Mouse (Mus musculus) left cerebral cortex, postnatal 10 days (tissue): Measurements from ENCODE around the gene Zfyve21. TPM values are rescaled to one million over a fixed set of nuclear protein-coding genes. Genes with fewer than 3 reads are reported as not detected.
A peak's percentile ranks its signal among the peaks of the same experiment; 100 is the strongest.

Experiments
- DNase-seq, 2 experiments: peaks; one replicate each; pipeline ENCODE4 v3.0.0; 2021 to 2022; ENCODE audit warnings: low spot score in 2 of 2, mixed read lengths in 1 of 2; ENCODE audit errors: extremely low spot score in 1 of 2
- intact Hi-C: fragments of 180-260 bp; cut with DNase I; formaldehyde crosslinking; loops from one replicate; pipeline ENCODE4 v1.15.1; 2025
- total RNA-seq, 2 experiments: library from RNA; stranded (reverse); gene quantifications; 2 replicates each; pipeline ENCODE4 v1.2.3; 2021

Zfyve21 gene
- 10 to 100 TPM; 14.9 to 19.2 TPM for total RNA-seq

GRCm38 (mm10) chr12:111813766-111814617, at the start of gene Zfyve21, which contains the start of gene Xrcc3:
Gene Zfyve21 (plus strand): TSS chr12:111814170.
Gene Xrcc3 (minus strand): TSS chr12:111813873.
- peak; percentile 99 for DNase-seq
- intact Hi-C loops: no loop called here

DNA sequence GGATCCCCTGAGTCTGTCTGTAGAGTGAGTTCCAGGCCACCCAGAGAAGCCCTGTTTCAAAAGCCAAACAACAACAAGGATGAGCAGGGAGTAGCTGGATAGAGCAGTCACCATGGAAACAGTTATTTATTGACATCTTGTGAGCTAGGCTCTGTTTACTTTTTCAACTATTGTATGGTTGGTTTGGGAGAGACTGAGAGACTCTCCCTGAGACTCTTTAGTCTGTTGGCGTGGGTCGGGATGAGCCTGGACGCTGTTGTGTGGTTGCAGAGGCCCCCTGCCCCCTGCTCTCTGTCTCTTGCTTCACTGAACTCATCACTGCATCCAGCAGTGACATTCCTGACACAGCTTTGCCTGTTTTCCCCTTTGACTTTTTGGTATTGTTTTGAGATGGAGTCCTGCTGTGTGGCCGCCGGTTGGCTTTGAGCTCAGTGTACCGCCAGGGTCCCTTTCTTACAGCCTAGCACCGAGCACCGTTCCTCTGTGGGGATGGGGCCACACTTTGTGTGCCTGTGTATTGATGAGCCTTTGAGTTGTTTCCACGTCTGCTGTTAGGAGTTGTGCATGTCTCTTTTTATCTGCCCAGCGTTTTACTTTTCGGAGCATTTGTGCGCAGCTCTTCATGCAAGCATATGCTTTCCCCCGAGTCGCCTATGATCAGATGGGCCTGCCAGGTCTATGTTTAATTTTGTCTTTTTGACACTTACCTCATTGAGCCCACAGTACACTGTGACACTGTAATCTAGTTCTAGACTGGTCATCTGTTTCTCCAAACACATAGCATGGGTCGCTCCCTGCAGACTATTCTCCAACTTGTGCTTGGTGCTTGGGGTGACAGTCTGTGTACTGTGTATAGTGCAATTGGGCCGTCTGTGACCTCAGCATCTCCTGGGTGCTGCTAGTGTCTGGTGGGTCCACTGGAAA, 47.4 kb upstream of the Zfyve21 start:
- no peak for DNase-seq
- intact Hi-C loops: no loop called here

DNA sequence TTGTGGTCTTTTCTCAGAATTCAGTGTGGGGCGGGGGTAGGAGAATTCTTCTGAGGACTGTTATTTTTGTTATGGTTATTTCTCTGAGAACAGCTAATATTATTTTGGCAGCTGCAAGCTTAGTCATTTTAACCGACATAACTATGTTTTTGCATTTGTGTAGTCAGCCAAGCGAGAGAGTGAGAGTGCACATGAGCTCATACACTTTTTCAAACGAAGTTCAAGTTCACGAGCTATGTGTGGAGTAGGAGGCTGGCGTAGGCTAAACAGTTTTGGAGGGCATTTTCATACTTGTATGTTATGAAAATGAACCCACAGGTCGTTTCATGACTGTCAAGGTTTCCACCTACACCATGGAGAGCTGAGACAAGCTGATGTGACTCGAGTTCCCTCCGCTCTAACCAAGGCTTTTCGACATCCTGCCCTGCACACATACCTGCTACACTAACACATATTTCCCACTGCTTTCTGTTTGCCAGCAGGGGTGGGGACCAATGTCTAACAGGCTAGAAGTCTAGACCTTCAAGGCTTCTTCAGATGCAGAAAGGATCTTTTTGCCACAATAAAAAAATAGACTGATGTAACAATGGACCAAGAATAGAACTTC, 45.5 kb upstream of the Zfyve21 start:
- no peak for DNase-seq
- intact Hi-C loops: no loop called here

GRCm38 (mm10) chr12:111769306-111769705, 44.7 kb upstream of the Zfyve21 start:
- DNase-seq: peak in 1 of 2 experiments; percentile 89
- intact Hi-C loops: no loop called here

- DNase-seq: no peak
- intact Hi-C loops: no loop called here
Observed at GRCm38 (mm10) chr12:111769816-111770577, 44.0 kb upstream of the Zfyve21 start.

- intact Hi-C loops: no loop called here
- DNase-seq: no peak
Observed at GRCm38 (mm10) chr12:111770651-111771050, 43.3 kb upstream of the Zfyve21 start.

- intact Hi-C loops: no loop called here
- no peak for DNase-seq
Observed at GRCm38 (mm10) chr12:111774156-111774555, 39.8 kb upstream of the Zfyve21 start.

- intact Hi-C loops: no loop called here
- DNase-seq: no peak
Observed at GRCm38 (mm10) chr12:111774845-111775244, 39.1 kb upstream of the Zfyve21 start.

GRCm38 (mm10) chr12:111777919-111778318, 36.1 kb upstream of the Zfyve21 start:
- intact Hi-C loops: no loop called here
- DNase-seq: no peak

- DNase-seq: no peak
- intact Hi-C loops: no loop called here
Observed at GRCm38 (mm10) chr12:111779544-111779943, 34.4 kb upstream of the Zfyve21 start.

DNA sequence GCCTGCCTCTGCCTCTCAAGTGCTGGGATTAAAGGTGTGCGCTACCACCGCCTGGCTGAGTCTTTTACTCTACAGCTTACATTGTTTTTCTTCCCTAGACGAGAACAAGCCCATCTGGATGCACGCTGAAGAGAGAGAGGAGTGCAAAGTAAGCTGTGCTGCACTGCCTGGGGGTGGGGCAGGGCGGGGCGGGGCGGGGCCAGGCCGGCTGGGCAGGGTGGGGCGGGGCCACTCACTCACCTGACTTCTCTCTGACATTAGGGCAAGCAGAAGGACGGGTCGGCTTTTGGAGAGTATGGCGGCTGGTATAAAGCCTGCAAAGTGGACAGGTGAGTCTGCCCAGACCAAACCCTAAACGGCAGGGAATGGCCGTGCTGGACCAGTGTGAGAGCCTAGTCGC, 28.8 kb upstream of the Zfyve21 start:
- DNase-seq: no peak
- intact Hi-C loops: no loop called here

DNA sequence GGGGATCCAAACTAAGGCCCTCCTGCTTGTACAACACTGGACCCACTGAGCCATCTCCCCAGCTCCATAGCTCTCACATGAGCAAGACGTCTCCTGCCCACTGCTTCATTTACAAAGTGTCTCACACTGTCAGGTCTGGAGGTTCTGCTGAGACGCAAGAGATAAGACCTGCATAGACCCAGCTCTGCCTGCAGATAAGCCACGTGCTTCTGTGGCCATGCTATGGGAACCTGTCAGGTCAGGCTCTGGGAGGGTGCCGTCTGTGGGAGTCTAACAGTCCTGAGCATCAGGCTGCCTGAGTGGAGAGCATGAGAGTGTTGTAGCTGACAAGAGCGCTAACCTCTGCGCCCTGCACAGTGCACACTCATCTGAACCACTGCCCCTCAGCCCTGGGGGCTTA, 27.0 kb upstream of the Zfyve21 start:
- intact Hi-C loops: no loop called here
- no peak for DNase-seq

DNA sequence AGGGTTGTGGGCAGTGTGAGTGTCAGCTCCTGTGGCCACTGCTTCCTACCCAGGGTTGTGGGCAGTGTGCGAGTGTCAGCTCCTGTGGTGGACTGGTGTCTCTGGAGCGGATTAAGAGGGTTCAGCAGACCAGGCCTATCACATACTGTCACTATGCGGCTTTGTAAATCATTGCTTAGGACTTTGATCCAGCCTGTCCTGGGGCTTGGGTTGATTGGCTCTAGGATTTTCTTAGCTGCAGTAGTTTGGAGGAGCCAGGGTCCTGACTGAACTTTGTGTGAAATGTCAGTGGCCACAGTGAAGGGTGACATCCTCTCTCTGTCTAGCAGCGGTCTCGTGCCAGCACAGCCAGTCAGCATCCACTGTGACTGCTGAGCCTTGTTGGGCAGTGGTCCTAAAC, 23.9 kb upstream of the Zfyve21 start:
- no peak for DNase-seq
- intact Hi-C loops: no loop called here

DNA sequence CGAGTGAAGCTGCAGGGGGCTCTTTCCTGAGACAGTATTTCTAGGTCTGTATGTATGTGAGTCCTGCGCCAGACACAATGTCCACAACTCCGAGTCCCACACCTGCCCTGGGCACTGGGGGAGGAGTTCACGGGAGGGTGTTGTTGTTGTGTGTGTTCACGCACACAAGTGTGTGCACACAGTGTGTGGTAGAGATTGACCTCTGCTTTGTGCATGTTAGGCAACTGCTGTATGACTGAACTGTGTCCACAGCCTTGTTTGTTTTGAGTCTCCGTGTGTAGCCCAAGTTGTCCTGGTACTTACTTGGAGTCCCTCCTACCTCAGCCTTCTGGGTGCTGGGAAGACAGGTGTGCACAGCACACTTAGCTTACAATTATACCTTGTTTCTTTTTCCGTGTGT, 23.3 kb upstream of the Zfyve21 start:
- intact Hi-C loops: no loop called here

DNA sequence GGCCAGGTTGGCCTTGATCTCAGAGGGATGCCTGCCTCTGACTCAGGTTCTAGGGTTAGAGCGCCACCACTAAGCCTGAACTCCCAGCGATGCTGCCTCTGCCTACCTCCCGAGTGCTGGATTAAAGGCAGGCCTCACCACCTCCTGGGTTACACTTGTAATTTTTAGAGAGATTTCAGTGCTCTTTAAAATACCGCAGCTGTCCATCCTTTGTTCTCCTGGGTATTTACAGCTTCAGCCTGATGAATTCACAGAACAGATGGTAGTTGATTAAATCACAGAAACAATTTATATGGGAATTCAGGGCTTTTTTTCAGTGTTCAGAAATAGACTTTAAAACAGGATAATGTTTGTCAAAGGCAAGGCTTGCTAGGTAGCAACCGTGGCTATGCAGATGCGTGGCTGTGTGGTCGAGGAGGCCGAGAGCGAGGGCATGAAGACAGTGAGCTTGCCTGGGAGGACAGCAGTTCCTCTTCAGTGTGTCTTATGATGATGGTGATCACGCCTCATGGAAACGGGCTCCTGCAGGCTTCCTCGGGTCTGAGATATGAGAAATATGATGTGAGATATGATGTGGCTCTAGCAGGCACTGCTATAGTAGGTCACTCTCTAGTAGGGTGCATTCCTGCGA, 22.4 kb upstream of the Zfyve21 start:
- DNase-seq: no peak
- intact Hi-C loops: no loop called here

More for the DNA sequence above, 23.3 kb upstream of the Zfyve21 start:
- no peak for DNase-seq

GRCm38 (mm10) chr12:111794102-111794501, 19.9 kb upstream of the Zfyve21 start:
- DNase-seq: no peak

DNA sequence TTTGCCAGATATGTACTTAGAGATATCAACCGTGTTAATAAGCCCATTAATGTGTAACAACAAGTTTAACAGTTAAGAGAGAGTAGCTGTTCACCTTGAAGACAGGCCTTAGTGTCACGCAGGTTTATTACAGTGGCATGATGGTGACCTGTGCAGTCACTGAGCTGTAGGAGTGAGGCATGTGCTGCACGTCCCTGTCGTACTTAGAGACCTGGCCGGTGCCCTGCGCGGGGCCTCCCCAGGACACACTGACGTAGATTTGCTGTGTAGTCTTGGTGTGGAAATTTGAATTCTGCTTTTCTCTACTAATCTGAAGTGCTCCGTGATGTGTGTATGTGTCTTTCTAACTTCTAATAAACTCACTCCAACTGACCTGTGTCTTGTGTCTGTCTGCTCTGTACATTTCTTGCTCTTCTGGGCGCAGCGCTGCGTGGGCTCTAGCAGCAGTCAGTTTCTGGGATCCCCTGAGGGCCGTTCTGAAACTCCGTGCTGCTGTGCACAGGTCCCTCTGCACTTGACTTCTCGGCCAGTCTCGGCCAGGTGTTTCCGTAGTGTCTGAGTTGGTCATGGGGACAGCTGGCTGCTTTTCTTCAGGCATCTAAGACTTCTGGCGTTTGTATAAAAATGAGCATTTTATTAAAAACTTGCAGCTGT, 19.3 kb upstream of the Zfyve21 start:
- intact Hi-C loops: no loop called here
- no peak for DNase-seq

More at GRCm38 (mm10) chr12:111794102-111794501, 19.9 kb upstream of the Zfyve21 start:
- intact Hi-C loops: no loop called here
